29 mouse cellular contexts compared by ENCODE assay signal in the genomic region with DNA sequence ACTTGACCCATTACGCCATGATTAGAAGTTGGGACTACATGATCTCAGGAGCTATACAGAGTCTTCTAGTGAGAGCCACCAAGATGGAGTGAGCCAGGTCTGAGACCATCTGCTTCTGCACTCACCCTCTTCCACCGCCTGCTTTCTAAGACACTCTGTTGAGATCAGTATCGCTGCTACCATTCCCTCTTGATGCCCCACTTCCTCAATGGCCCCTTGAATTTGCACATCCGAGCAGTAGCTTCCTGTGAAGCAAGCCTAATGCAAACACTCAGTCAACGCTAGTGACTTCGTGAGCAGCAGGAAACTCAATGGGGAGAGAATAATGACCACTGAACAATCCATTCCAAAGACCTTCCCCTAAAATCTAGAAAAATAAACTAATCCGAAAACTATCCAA.
DNase-seq lines count a peak whose midpoint lies in the region; ATAC-seq lines count a peak whose summit lies in the region.
"Had no signal": no experiment of that assay in that cellular context is flagged by ENCODE, and none has a peak within 500 bp of the region (broad histone marks: within the 10 kb centered on the region; RNA-seq: fewer than 3 reads in every experiment).

No protein-coding gene starts in this region.

- H3K4me2 ChIP-seq in intestine, embryonic 15.5 days (replicated peaks): no peak overlapping the region
- H3K4me2 ChIP-seq in forebrain, embryonic 14.5 days (ENCODE audit: low read length): no peak overlapping the region
- H3K4me2 ChIP-seq: embryonic facial prominence, embryonic 12.5 days; forebrain, embryonic 15.5 days; heart, embryonic 13.5 days; midbrain, embryonic 11.5 days; neural tube, embryonic 12.5 days had no signal

- peak; percentile 47 for DNase-seq in CD4-positive, CD25-positive, alpha-beta regulatory T cell, adult 2 months (ENCODE audit: low read depth, low spot score)
- peak; percentile 69 for DNase-seq in thymus, postnatal 0 days (ENCODE audit: low spot score)
- peak; percentile 57 for DNase-seq in thymus, postnatal 4 days
- DNase-seq in spleen, postnatal 4 days (ENCODE audit: low spot score in 2 of 2): no peak
- DNase-seq in forebrain, embryonic 14.5 days (ENCODE audit: low spot score): no peak
- DNase-seq: adrenal gland, adult 8-10 months; cerebellum, adult 2 months; cerebellum, postnatal 14 days; embryo, embryonic 11 days; gastrocnemius, adult 2 months; gastrocnemius, postnatal 36 days; kidney, adult 9 months; kidney, postnatal 10 days; layer of hippocampus, adult 9-11 months; liver; lung, adult 2 months; lung, postnatal 10 days; right cerebral cortex, postnatal 4 days had no signal

- no peaks in the 10 kb centered on the region for H3K36me3 ChIP-seq in intestine, embryonic 15.5 days
- H3K36me3 ChIP-seq in forebrain, embryonic 14.5 days (ENCODE audit: control insufficient read depth, insufficient read depth, low read length): no peaks in the 10 kb centered on the region
- H3K36me3 ChIP-seq: embryonic facial prominence, embryonic 12.5 days; forebrain, embryonic 15.5 days; heart, embryonic 13.5 days; neural tube, embryonic 12.5 days had no signal

- ATAC-seq in granulocyte monocyte progenitor cell, adult 5-6 weeks (replicated peaks; ENCODE audit: poor library complexity, severe bottlenecking): peak; percentile 96
- no peak for ATAC-seq in intestine, embryonic 15.5 days
- no peak for ATAC-seq in forebrain, embryonic 14.5 days
- ATAC-seq: forebrain, embryonic 15.5 days; intestine, postnatal 0 days; midbrain, embryonic 16.5 days had no signal

- H3K9me3 ChIP-seq in intestine, embryonic 15.5 days: no peaks in the 10 kb centered on the region
- no peaks in the 10 kb centered on the region for H3K9me3 ChIP-seq in forebrain, embryonic 14.5 days (replicated peaks; ENCODE audit: control insufficient read depth, low read length)
- H3K9me3 ChIP-seq: embryonic facial prominence, embryonic 12.5 days; forebrain, embryonic 15.5 days; heart, embryonic 13.5 days; neural tube, embryonic 12.5 days had no signal

- no peak overlapping the region for H3K27ac ChIP-seq in intestine, embryonic 15.5 days
- no peak overlapping the region for H3K27ac ChIP-seq in forebrain, embryonic 14.5 days (ENCODE audit: low read depth, low read length)
- H3K27ac ChIP-seq: embryonic facial prominence, embryonic 12.5 days; forebrain, embryonic 15.5 days; gastrocnemius, adult 2 months; heart, embryonic 13.5 days; liver, embryonic 14.5 days; neural tube, embryonic 12.5 days had no signal

- H3K4me1 ChIP-seq in intestine, embryonic 15.5 days (replicated peaks): peaks cover 3% of the 10 kb centered on the region; the same call in 1 of the 2 replicates
- no peaks in the 10 kb centered on the region for H3K4me1 ChIP-seq in forebrain, embryonic 14.5 days (ENCODE audit: control insufficient read depth, insufficient read depth, low read length)
- H3K4me1 ChIP-seq: forebrain, embryonic 15.5 days; neural tube, embryonic 12.5 days had no signal

- H3K27me3 ChIP-seq in intestine, embryonic 15.5 days (replicated peaks): no peaks in the 10 kb centered on the region
- H3K27me3 ChIP-seq in forebrain, embryonic 14.5 days (replicated peaks; ENCODE audit: control insufficient read depth, insufficient read depth, low read length): no peaks in the 10 kb centered on the region
- H3K27me3 ChIP-seq: CH12.LX; embryonic facial prominence, embryonic 12.5 days; forebrain, embryonic 15.5 days; heart, embryonic 13.5 days; neural tube, embryonic 12.5 days had no signal

- no peak overlapping the region for H3K4me3 ChIP-seq in intestine, embryonic 15.5 days (replicated peaks)
- H3K4me3 ChIP-seq in forebrain, embryonic 14.5 days (ENCODE audit: low read depth, low read length): no peak overlapping the region
- H3K4me3 ChIP-seq: embryonic facial prominence, embryonic 12.5 days; forebrain, embryonic 15.5 days; gastrocnemius, adult 2 months; heart, embryonic 13.5 days; neural tube, embryonic 12.5 days had no signal

- no peak overlapping the region for H3K9ac ChIP-seq in intestine, embryonic 15.5 days
- no peak overlapping the region for H3K9ac ChIP-seq in forebrain, embryonic 14.5 days (ENCODE audit: low read length)
- H3K9ac ChIP-seq: embryonic facial prominence, embryonic 12.5 days; forebrain, embryonic 15.5 days; heart, embryonic 13.5 days; liver, embryonic 14.5 days; neural tube, embryonic 12.5 days had no signal

- 66% methylated on average over 7 of the region's 7 CpGs for WGBS in intestine, embryonic 15.5 days
- 85% methylated on average over 7 of the region's 7 CpGs for WGBS in forebrain, embryonic 14.5 days

Comparison
In these comparisons a context has a peak if more than half of its experiments do, and no peak if none do; other contexts are left out.
1. DNase-seq: peak in CD4-positive, CD25-positive, alpha-beta regulatory T cell, adult 2 months (single experiment), thymus, postnatal 0 days (single experiment) and thymus, postnatal 4 days (single experiment); none in spleen, postnatal 4 days (0 of 2) and forebrain, embryonic 14.5 days (single experiment).